Mouse (Mus musculus): Measurements from ENCODE around the gene Tmem119. TPM values are rescaled to one million over a fixed set of nuclear protein-coding genes. Genes with fewer than 3 reads are reported as not detected.

Tmem119 gene
- 4.8 and 5.0 TPM in 2 replicates for polyA plus RNA-seq (2014; fragmentation: Nextera tagmentation; extraction: Ambion mirVana)

- no peak within 1 kb of the TSS; the same call in 1 of the 2 replicates for H3K4me3 ChIP-seq (replicated peaks; ENCODE audit: low read length)
Observed at GRCm38 (mm10) chr5:113800280-113800679, at the start of gene Tmem119. Gene Tmem119, minus strand, starts transcription at chr5:113800516.

GRCm38 (mm10) chr5:113847636-113848035 is 47.3 kb upstream of the Tmem119 start:
- ATAC-seq (ENCODE audit: low FRiP score) = no peak
- DNase-seq (ENCODE audit: low spot score) = no peak
- H3K4me1 ChIP-seq (replicated peaks; ENCODE audit: control insufficient read depth, insufficient read depth, low read length) = no peaks in the 10 kb centered on the region
- H3K9ac ChIP-seq = no peak overlapping the region
- no peak overlapping the region for H3K4me2 ChIP-seq (replicated peaks)
- no peaks in the 10 kb centered on the region for H3K9me3 ChIP-seq (ENCODE audit: control insufficient read depth, low read length)
- peaks cover 91% of the 10 kb centered on the region for H3K36me3 ChIP-seq (replicated peaks; ENCODE audit: control insufficient read depth, insufficient read depth)
- no peak overlapping the region for H3K27ac ChIP-seq
- no peaks in the 10 kb centered on the region for H3K27me3 ChIP-seq (ENCODE audit: control insufficient read depth, insufficient read depth, low read length)
- 86% methylated on average over 9 of the region's 9 CpGs for WGBS
- no peak overlapping the region for H3K4me3 ChIP-seq (replicated peaks; ENCODE audit: low read length)

More at GRCm38 (mm10) chr5:113800280-113800679, at the start of gene Tmem119:
- Histone ChIP-seq H3K9me3 (ENCODE audit: control insufficient read depth, low read length) (no peaks in the 10 kb centered on the region), H3K36me3 (replicated peaks; ENCODE audit: control insufficient read depth, insufficient read depth) (no peaks in the 10 kb centered on the region), H3K4me1 (replicated peaks; ENCODE audit: control insufficient read depth, insufficient read depth, low read length) (no peaks in the 10 kb centered on the region; the same call in 1 of the 2 replicates), H3K27ac (no peak within 1 kb of the TSS), H3K27me3 (ENCODE audit: control insufficient read depth, insufficient read depth, low read length) (no peaks in the 10 kb centered on the region), H3K4me2 (replicated peaks) (peak within 1 kb of the TSS; percentile 21; the same call in 1 of the 2 replicates), H3K9ac (no peak within 1 kb of the TSS)
- 1% methylated on average over 11 of the region's 11 CpGs for WGBS
- ATAC-seq (ENCODE audit: low FRiP score) (no peak; the same call in 1 of the 2 replicates), DNase-seq (ENCODE audit: low spot score) (no peak)

- no peak for ATAC-seq (ENCODE audit: low FRiP score)
- 94% methylated on average over 8 of the region's 8 CpGs for WGBS
- H3K36me3 ChIP-seq (replicated peaks; ENCODE audit: control insufficient read depth, insufficient read depth) = peaks cover 97% of the 10 kb centered on the region
Observed at GRCm38 (mm10) chr5:113846656-113847055, 46.3 kb upstream of the Tmem119 start.

GRCm38 (mm10) chr5:113845627-113846026 is 45.3 kb upstream of the Tmem119 start:
- Histone ChIP-seq H3K36me3 (replicated peaks; ENCODE audit: control insufficient read depth, insufficient read depth) (peaks cover 88% of the 10 kb centered on the region), H3K4me3 (replicated peaks; ENCODE audit: low read length) (no peak overlapping the region), H3K4me2 (replicated peaks) (no peak overlapping the region), H3K4me1 (replicated peaks; ENCODE audit: control insufficient read depth, insufficient read depth, low read length) (no peaks in the 10 kb centered on the region), H3K27me3 (ENCODE audit: control insufficient read depth, insufficient read depth, low read length) (no peaks in the 10 kb centered on the region), H3K9me3 (ENCODE audit: control insufficient read depth, low read length) (no peaks in the 10 kb centered on the region), H3K27ac (no peak overlapping the region), H3K9ac (no peak overlapping the region)
- 89% methylated on average over 8 of the region's 8 CpGs for WGBS
- DNase-seq (ENCODE audit: low spot score) = no peak
- ATAC-seq (ENCODE audit: low FRiP score) = no peak

More at GRCm38 (mm10) chr5:113846656-113847055, 46.3 kb upstream of the Tmem119 start:
- H3K4me2 ChIP-seq (replicated peaks) = no peak overlapping the region
- H3K27me3 ChIP-seq (ENCODE audit: control insufficient read depth, insufficient read depth, low read length) = no peaks in the 10 kb centered on the region
- H3K27ac ChIP-seq = no peak overlapping the region
- no peak for DNase-seq (ENCODE audit: low spot score)
- H3K9ac ChIP-seq = no peak overlapping the region
- no peak overlapping the region for H3K4me3 ChIP-seq (replicated peaks; ENCODE audit: low read length)
- no peaks in the 10 kb centered on the region for H3K4me1 ChIP-seq (replicated peaks; ENCODE audit: control insufficient read depth, insufficient read depth, low read length)
- no peaks in the 10 kb centered on the region for H3K9me3 ChIP-seq (ENCODE audit: control insufficient read depth, low read length)

DNA sequence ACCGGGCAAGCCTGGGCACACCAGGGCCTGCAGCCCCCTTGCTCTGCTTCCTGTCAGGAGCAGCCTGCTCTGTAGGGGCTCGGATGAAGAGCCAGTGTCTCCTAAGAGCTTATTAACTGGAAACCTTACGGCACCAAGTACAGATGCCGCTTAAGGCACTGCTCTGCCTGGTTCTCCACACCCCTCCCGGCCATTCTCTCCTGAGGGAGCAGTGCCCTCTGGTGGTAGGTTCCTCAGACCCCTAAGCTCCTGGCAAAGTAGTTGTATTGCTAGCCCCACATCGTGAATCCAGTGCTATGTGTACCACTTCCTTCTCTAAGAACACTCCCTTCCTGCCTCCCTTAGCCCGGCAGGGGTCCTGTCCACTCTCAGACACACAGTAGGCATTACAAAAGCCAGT is 44.4 kb upstream of the Tmem119 start:
- Histone ChIP-seq H3K4me2 (replicated peaks) (no peak overlapping the region), H3K4me1 (replicated peaks; ENCODE audit: control insufficient read depth, insufficient read depth, low read length) (no peaks in the 10 kb centered on the region), H3K36me3 (replicated peaks; ENCODE audit: control insufficient read depth, insufficient read depth) (peaks cover 79% of the 10 kb centered on the region), H3K27ac (no peak overlapping the region), H3K9me3 (ENCODE audit: control insufficient read depth, low read length) (no peaks in the 10 kb centered on the region), H3K27me3 (ENCODE audit: control insufficient read depth, insufficient read depth, low read length) (no peaks in the 10 kb centered on the region), H3K9ac (no peak overlapping the region), H3K4me3 (replicated peaks; ENCODE audit: low read length) (no peak overlapping the region)
- WGBS = 66% methylated on average over 7 of the region's 7 CpGs
- DNase-seq (ENCODE audit: low spot score) = peak; percentile 42
- no peak for ATAC-seq (ENCODE audit: low FRiP score)

GRCm38 (mm10) chr5:113844106-113844505 is 43.8 kb upstream of the Tmem119 start:
- Histone ChIP-seq H3K9ac (no peak overlapping the region), H3K4me3 (replicated peaks; ENCODE audit: low read length) (no peak overlapping the region), H3K9me3 (ENCODE audit: control insufficient read depth, low read length) (no peaks in the 10 kb centered on the region), H3K4me1 (replicated peaks; ENCODE audit: control insufficient read depth, insufficient read depth, low read length) (no peaks in the 10 kb centered on the region), H3K4me2 (replicated peaks) (no peak overlapping the region), H3K27ac (no peak overlapping the region), H3K36me3 (replicated peaks; ENCODE audit: control insufficient read depth, insufficient read depth) (peaks cover 73% of the 10 kb centered on the region), H3K27me3 (ENCODE audit: control insufficient read depth, insufficient read depth, low read length) (no peaks in the 10 kb centered on the region)
- ATAC-seq (ENCODE audit: low FRiP score) = no peak
- 88% methylated on average over 15 of the region's 15 CpGs for WGBS
- DNase-seq (ENCODE audit: low spot score) = no peak

DNA sequence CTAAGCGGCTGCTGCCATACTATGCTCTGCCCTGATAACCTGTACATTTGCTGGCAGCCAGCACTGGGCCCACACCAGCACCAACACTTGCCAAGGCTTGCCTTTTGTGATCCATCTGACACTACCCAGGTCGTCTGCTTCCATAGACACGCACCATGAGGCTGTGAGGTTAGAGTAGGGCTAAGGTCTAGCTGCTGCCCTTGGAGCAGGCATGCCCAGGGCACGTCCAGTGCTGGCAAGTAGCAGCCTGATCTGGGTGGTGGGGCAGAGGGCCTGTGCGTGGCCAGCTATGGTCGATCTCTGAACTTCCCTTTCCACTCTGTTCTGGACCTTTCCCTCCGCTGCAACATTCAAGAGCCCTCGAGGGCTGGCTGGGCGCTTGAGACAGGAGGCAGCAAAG is 42.6 kb upstream of the Tmem119 start:
- no peak overlapping the region for H3K4me2 ChIP-seq (replicated peaks)
- H3K27me3 ChIP-seq (ENCODE audit: control insufficient read depth, insufficient read depth, low read length) = no peaks in the 10 kb centered on the region
- peaks cover 64% of the 10 kb centered on the region for H3K36me3 ChIP-seq (replicated peaks; ENCODE audit: control insufficient read depth, insufficient read depth)
- ATAC-seq (ENCODE audit: low FRiP score) (no peak), DNase-seq (ENCODE audit: low spot score) (no peak)
- no peak overlapping the region for H3K9ac ChIP-seq
- WGBS = 94% methylated on average over 9 of the region's 9 CpGs
- no peaks in the 10 kb centered on the region for H3K9me3 ChIP-seq (ENCODE audit: control insufficient read depth, low read length)
- H3K4me1 ChIP-seq (replicated peaks; ENCODE audit: control insufficient read depth, insufficient read depth, low read length) = no peaks in the 10 kb centered on the region
- H3K27ac ChIP-seq = no peak overlapping the region
- no peak overlapping the region for H3K4me3 ChIP-seq (replicated peaks; ENCODE audit: low read length)

DNA sequence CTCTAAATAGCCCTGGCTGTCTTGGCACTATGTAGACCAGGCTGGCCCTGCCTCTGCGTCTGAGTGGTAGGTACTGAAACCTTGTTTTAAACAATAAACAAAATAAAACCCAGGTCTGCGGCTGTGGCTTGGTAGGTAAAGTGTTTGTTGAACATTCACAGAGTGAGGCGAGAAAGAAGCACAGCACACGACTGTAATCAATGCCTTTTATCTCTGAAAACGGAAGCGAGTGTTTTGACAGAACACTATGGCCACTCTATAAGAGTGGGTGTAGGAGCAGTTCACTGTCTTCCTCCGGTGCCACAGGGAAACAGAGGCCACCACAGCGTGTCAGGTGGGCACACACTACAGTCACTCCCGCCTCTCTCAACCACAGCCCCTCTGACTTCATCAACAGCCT is 41.9 kb upstream of the Tmem119 start:
- no peak for ATAC-seq (ENCODE audit: low FRiP score)
- DNase-seq (ENCODE audit: low spot score) = no peak
- H3K9ac ChIP-seq = no peak overlapping the region
- WGBS = 91% methylated on average over 9 of the region's 9 CpGs
- H3K4me1 ChIP-seq (replicated peaks; ENCODE audit: control insufficient read depth, insufficient read depth, low read length) = no peaks in the 10 kb centered on the region
- H3K4me3 ChIP-seq (replicated peaks; ENCODE audit: low read length) = no peak overlapping the region
- no peak overlapping the region for H3K27ac ChIP-seq
- peaks cover 57% of the 10 kb centered on the region for H3K36me3 ChIP-seq (replicated peaks; ENCODE audit: control insufficient read depth, insufficient read depth)
- no peaks in the 10 kb centered on the region for H3K27me3 ChIP-seq (ENCODE audit: control insufficient read depth, insufficient read depth, low read length)
- H3K9me3 ChIP-seq (ENCODE audit: control insufficient read depth, low read length) = no peaks in the 10 kb centered on the region
- H3K4me2 ChIP-seq (replicated peaks) = no peak overlapping the region

DNA sequence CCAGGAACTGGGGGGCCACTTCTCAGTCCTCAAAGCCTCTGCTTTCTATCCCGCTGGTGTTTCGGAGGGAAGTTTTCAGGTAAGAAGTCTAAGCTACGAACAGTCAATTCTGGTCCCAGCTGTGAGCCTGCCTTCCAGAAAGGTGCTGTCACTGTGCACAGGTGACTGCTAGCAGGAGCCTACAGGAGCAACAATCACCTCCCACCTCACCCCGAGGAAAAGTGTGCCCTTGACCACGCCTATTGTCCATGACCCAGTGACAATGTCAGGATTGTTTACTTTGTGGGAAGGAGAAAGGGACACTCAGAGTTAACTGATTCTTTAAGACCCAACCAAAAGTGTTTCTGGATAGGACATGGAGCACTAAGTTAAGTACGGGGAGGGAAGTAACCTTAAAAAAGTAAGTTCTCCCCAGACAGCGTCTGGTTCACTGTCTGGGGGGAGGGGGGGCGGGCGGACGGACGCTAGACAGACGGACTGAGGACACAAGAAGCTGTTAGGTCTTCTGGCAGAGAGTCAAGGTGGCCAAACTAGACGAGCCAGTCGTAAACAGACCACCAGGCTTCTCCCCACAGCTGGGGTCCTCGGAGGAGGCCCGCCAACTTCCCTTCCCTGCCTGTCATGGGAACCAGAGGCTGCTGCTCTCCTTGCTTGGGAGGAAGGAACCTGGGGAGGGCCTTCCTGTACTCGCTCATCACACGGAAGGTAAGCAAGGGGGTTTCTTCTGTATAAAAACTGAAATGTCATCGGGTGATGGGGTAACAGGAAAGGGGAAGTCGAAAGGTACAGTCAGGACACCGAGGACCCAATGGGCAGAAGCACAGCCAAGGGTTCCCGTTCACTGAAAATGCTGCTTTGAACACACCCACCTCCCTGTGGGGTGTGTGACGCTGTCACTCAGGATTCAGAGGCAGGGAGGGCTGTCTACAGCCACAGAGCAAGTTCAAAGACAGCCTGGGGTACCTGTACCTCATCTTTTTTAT is 41.2 kb upstream of the Tmem119 start:
- ATAC-seq (ENCODE audit: low FRiP score) (no peak), DNase-seq (ENCODE audit: low spot score) (no peak)
- H3K36me3 ChIP-seq (replicated peaks; ENCODE audit: control insufficient read depth, insufficient read depth) = peaks cover 50% of the 10 kb centered on the region
- no peaks in the 10 kb centered on the region for H3K27me3 ChIP-seq (ENCODE audit: control insufficient read depth, insufficient read depth, low read length)
- H3K9me3 ChIP-seq (ENCODE audit: control insufficient read depth, low read length) = no peaks in the 10 kb centered on the region
- H3K4me1 ChIP-seq (replicated peaks; ENCODE audit: control insufficient read depth, insufficient read depth, low read length) = no peaks in the 10 kb centered on the region
- H3K4me2 ChIP-seq (replicated peaks) = no peak overlapping the region
- no peak overlapping the region for H3K4me3 ChIP-seq (replicated peaks; ENCODE audit: low read length)
- H3K9ac ChIP-seq = no peak overlapping the region
- WGBS = 87% methylated on average over 23 of the region's 23 CpGs
- no peak overlapping the region for H3K27ac ChIP-seq

Data from hindbrain, embryonic 14.5 days (tissue).